Mouse (Mus musculus) ES-E14 (cell line): ENCODE results near the gene Hils1.

Experiments
- HCFC1 ChIP-seq: IDR thresholded peaks from 2 replicates; pipeline ENCODE4 v1.6.1; 2012; ENCODE audit warnings: low read length, inconsistent platforms, borderline replicate concordance; ENCODE audit not compliant: insufficient read depth
- MAFK ChIP-seq: IDR thresholded peaks from 2 replicates; pipeline ENCODE4 v1.6.1; 2014; ENCODE audit warnings: mild to moderate bottlenecking, low read depth, low read length, inconsistent platforms; ENCODE audit not compliant: insufficient read depth
- ZC3H11A ChIP-seq: IDR thresholded peaks from 2 replicates; pipeline ENCODE4 v1.6.1; 2012; ENCODE audit warnings: low read depth, mild to moderate bottlenecking, inconsistent platforms, low read length, borderline replicate concordance

- TF ChIP-seq ZC3H11A (no peak), HCFC1 (no peak), MAFK (no peak)
Observed at GRCm38 (mm10) chr11:94994208-94994814, 26.9 kb downstream of the Hils1 start.
